Mouse (Mus musculus) megakaryocyte, embryonic 14.5 days (primary cell): ENCODE measurements around the gene Gm28845.

Source experiments
- FLI1 ChIP-seq: IDR thresholded peaks from 2 replicates; pipeline ENCODE4 v1.6.1; 2012; ENCODE audit warnings: low read length, inconsistent platforms, mixed read lengths
- GATA1 ChIP-seq: IDR thresholded peaks from 3 replicates; pipeline ENCODE4 v1.6.1; 2012; ENCODE audit warnings: mixed read lengths, low read length, inconsistent platforms, borderline replicate concordance

- no peak for TF ChIP-seq FLI1
- TF ChIP-seq GATA1 = no peak
Observed at GRCm38 (mm10) chr1:65112031-65112806, 7.1 kb downstream of the Gm28845 start.
